Mouse (Mus musculus) ES-E14 (cell line): ENCODE measurements around the gene Pkd1. TPM values are rescaled to one million over a fixed set of nuclear protein-coding genes. Genes with fewer than 3 reads are reported as not detected.

ENCODE experiments used
- DNase-seq: peaks from one replicate; pipeline ENCODE4 v3.0.0-alpha.2; 2013; ENCODE audit warnings: low read depth, low spot score
- H3K27ac ChIP-seq: 2 replicates; pipeline ENCODE4 v1.5.1; 2012; ENCODE audit warnings: low read depth, mild to moderate bottlenecking, low read length, moderate library complexity, mixed read lengths; ENCODE audit not compliant: poor library complexity, insufficient read depth, severe bottlenecking
- H3K36me3 ChIP-seq: 2 replicates; pipeline ENCODE4 v1.6.1; 2012; ENCODE audit warnings: mild to moderate bottlenecking, low read length, moderate library complexity, mixed read lengths; ENCODE audit not compliant: control insufficient read depth, poor library complexity, insufficient read depth, severe bottlenecking
- H3K4me1 ChIP-seq, 2 experiments: fragments of 150-350 bp in 1 of 2; sonication (generic) in 1 of 2; 2 replicates each; pipeline ENCODE4 v1.6.1; 2012; ENCODE audit warnings: low read length in 2 of 2, mild to moderate bottlenecking in 1 of 2, mixed read lengths in 1 of 2; ENCODE audit not compliant: control insufficient read depth in 2 of 2, insufficient read depth in 2 of 2, poor library complexity in 1 of 2
- H3K4me3 ChIP-seq, 2 experiments: fragments of 150-350 bp in 1 of 2; sonication (generic) in 1 of 2; 2 replicates each; pipeline ENCODE4 v1.5.1; 2012; ENCODE audit warnings: low read length in 2 of 2, low read depth in 1 of 2, mild to moderate bottlenecking in 1 of 2, mixed read lengths in 1 of 2; ENCODE audit not compliant: insufficient read depth in 1 of 2, poor library complexity in 1 of 2, severe bottlenecking in 1 of 2
- H3K9ac ChIP-seq: 2 replicates; pipeline ENCODE4 v1.6.1; 2012; ENCODE audit warnings: low read depth, mild to moderate bottlenecking, low read length, mixed read lengths; ENCODE audit not compliant: poor library complexity, insufficient read depth, severe bottlenecking
- H3K9me3 ChIP-seq: fragments of 150-350 bp; sonication (generic); 2 replicates; pipeline ENCODE4 v1.6.1; 2012; ENCODE audit warnings: low read depth, mild to moderate bottlenecking, low read length; ENCODE audit not compliant: control insufficient read depth, insufficient read depth
- CHD2 ChIP-seq: IDR thresholded peaks from 2 replicates; pipeline ENCODE4 v1.6.1; 2014; ENCODE audit warnings: mild to moderate bottlenecking, low read depth, low read length, inconsistent platforms
- HCFC1 ChIP-seq: IDR thresholded peaks from 2 replicates; pipeline ENCODE4 v1.6.1; 2012; ENCODE audit warnings: low read length, inconsistent platforms, borderline replicate concordance; ENCODE audit not compliant: insufficient read depth
- MAFK ChIP-seq: IDR thresholded peaks from 2 replicates; pipeline ENCODE4 v1.6.1; 2014; ENCODE audit warnings: mild to moderate bottlenecking, low read depth, low read length, inconsistent platforms; ENCODE audit not compliant: insufficient read depth
- ZC3H11A ChIP-seq: IDR thresholded peaks from 2 replicates; pipeline ENCODE4 v1.6.1; 2012; ENCODE audit warnings: low read depth, mild to moderate bottlenecking, inconsistent platforms, low read length, borderline replicate concordance
- ZNF384 ChIP-seq: IDR thresholded peaks from 2 replicates; pipeline ENCODE4 v1.6.1; 2012; ENCODE audit warnings: low read depth, low read length, inconsistent platforms
- in situ Hi-C, 2 experiments: fragments of 600-800 bp; cut with MboI; formaldehyde crosslinking; loops; one replicate each; pipeline ENCODE4 v1.15.1; 2025; ENCODE audit warnings: low sequenced_read_pairs in 2 of 2, inconsistent platforms in 1 of 2; ENCODE audit not compliant: unreplicated experiment in 2 of 2
- total RNA-seq: library from RNA; depleted of rRNA; stranded (reverse); fragments of 300-350 nt; gene quantifications from 2 replicates; pipeline ENCODE4 v1.2.3, GENCODE M21; 2012

Pkd1 gene
- total RNA-seq, 1 experiment = 27.8 TPM

DNA sequence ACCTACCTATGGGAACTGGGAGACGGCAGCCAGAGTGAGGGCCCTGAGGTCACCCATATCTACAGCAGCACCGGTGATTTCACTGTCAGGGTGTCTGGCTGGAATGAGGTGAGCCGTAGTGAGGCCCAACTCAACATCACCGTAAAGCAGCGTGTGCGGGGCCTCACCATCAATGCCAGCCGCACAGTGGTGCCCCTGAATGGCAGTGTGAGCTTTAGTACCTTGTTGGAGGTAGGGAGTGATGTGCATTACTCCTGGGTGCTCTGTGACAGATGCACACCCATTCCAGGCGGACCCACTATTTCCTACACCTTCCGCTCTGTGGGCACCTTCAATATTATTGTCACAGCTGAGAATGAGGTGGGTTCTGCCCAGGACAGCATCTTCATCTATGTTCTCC, 24.2 kb downstream of the Pkd1 start:
- no peak overlapping the region for H3K9ac ChIP-seq
- in situ Hi-C loops = no loop called here
- no peak for TF ChIP-seq ZC3H11A
- TF ChIP-seq CHD2 = no peak
- TF ChIP-seq ZNF384 = no peak
- TF ChIP-seq HCFC1 = no peak
- no peak for TF ChIP-seq MAFK
- H3K4me1 ChIP-seq = no peaks in the 10 kb centered on the region
- H3K27ac ChIP-seq = no peak overlapping the region
- H3K9me3 ChIP-seq = no peaks in the 10 kb centered on the region
- H3K36me3 ChIP-seq = peaks cover 24% of the 10 kb centered on the region; the same call in 1 of the 2 replicates
- DNase-seq = no peak
- no peak overlapping the region for H3K4me3 ChIP-seq

DNA sequence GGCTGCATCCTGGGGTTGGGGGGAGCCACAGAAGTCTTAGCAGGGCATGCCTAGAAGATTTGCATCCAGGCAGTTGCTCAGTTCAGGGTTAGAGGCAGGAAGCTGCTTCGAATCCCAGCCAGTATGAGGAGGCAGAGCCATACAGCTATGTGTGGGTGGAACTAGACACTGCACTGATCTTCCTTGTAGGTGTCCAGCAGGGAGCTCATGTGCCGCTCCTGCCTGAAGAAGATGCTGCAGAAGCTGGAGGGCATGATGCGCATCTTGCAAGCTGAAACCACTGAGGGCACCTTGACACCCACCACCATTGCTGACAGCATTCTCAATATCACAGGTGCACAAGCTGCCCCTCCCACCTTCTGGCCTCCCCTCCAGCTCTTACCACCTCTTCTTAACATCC, 29.9 kb downstream of the Pkd1 start:
- H3K9me3 ChIP-seq = no peaks in the 10 kb centered on the region
- H3K4me3 ChIP-seq = no peak overlapping the region
- no peak for DNase-seq
- in situ Hi-C loops = no loop called here
- H3K36me3 ChIP-seq = peaks cover 24% of the 10 kb centered on the region; the same call in 1 of the 2 replicates
- no peak overlapping the region for H3K9ac ChIP-seq
- H3K4me1 ChIP-seq = peaks cover 5 to 10% of the 10 kb centered on the region in 2 experiments; a peak in 3 of 4 replicates
- H3K27ac ChIP-seq = no peak overlapping the region
- TF ChIP-seq HCFC1 (no peak), MAFK (no peak), CHD2 (no peak), ZNF384 (no peak), ZC3H11A (no peak)

DNA sequence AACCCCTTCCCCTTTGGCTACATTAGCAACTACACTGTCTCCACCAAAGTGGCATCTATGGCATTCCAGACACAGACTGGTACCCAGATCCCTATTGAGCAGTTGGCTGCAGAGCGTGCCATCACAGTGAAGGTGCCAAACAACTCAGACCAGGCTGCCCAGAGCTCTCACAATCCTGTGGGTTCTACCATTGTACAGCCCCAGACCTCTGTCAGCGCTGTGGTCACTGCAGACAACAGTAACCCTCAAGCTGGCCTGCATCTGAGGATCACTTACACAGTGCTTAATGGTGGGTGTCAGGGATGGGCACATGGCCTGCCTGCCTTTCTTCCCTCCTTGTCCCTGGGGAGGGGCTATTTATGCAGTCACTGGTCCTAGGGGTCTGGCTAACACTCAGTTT, 30.7 kb downstream of the Pkd1 start:
- peaks cover 24% of the 10 kb centered on the region; the same call in 1 of the 2 replicates for H3K36me3 ChIP-seq
- no peak overlapping the region for H3K9ac ChIP-seq
- peaks cover 5 to 10% of the 10 kb centered on the region in 2 experiments; a peak in 3 of 4 replicates for H3K4me1 ChIP-seq
- no peak overlapping the region for H3K4me3 ChIP-seq
- no peak for DNase-seq
- H3K9me3 ChIP-seq = no peaks in the 10 kb centered on the region
- in situ Hi-C loops = no loop called here
- no peak overlapping the region for H3K27ac ChIP-seq
- TF ChIP-seq MAFK (no peak), HCFC1 (no peak), ZNF384 (no peak)

DNA sequence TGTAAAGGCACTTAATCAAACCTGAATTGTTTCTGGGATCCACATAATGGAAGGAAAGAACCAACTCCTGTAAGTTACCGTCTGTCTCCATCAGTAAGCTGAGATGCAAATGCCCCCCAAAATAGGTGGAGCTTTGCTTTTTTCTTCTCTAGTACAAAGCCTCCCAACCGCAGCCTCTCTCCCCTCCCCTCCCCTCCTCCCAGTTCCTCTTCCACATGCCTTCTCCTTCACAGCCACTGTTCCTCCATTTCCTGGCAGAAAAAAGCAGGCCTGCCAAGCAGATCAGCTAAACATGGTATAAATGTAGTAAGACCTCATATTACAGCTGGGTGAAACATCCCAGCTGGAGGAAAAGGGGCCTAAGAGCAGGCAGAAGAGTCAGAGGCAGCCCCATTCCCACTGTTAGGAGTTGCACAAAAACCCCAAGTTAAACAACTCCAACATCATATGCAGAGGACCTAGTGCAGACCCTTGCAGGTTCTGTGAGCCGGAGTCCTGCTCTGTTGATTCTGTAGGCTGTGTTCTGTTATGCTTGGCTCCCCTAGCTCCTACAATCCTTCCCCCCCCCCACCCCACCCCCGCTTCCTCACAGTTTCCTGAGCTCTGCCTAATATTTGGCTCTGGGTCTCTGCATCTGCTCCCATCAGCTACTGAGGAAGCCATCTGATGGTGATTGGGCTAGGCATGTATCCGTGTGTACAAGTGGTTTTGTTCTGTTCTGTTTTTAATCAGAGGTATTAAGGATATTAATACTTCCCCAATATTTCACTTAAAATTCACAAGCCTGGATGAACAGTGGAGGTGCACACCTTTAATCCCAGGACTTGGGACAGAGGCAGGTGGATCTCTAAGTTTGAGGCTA, 34.2 kb downstream of the Pkd1 start:
- Histone ChIP-seq H3K9me3 (no peaks in the 10 kb centered on the region), H3K27ac (peak overlapping the region; percentile 38; the same call in 1 of the 2 replicates), H3K9ac (peak overlapping the region; percentile 43; the same call in 1 of the 2 replicates), H3K36me3 (peaks cover 40% of the 10 kb centered on the region; the same call in 1 of the 2 replicates), H3K4me3 (no peak overlapping the region), H3K4me1 (peaks cover 5 to 14% of the 10 kb centered on the region in 2 experiments; a peak in 3 of 4 replicates)
- in situ Hi-C loops = no loop called here
- no peak for DNase-seq
- TF ChIP-seq HCFC1 (no peak), MAFK (no peak)
